Mouse (Mus musculus) splenic B cell, adult 2 months (primary cell): ENCODE measurements around the gene Vamp2.

Experiments used
- DNase-seq: peaks from one replicate; pipeline ENCODE4 v3.0.0-alpha.2; 2011; ENCODE audit warnings: low read depth, low spot score
- H3K27me3 ChIP-seq: 2 replicates; pipeline ENCODE4 v1.6.1; 2012; ENCODE audit warnings: mild to moderate bottlenecking, low read length, moderate library complexity, mixed read lengths; ENCODE audit not compliant: control insufficient read depth, poor library complexity, insufficient read depth, severe bottlenecking
- H3K36me3 ChIP-seq: 2 replicates; pipeline ENCODE4 v1.6.1; 2012; ENCODE audit warnings: mild to moderate bottlenecking, low read length, moderate library complexity, mixed read lengths; ENCODE audit not compliant: control insufficient read depth, poor library complexity, insufficient read depth, severe bottlenecking

Gene Vamp2

DNA sequence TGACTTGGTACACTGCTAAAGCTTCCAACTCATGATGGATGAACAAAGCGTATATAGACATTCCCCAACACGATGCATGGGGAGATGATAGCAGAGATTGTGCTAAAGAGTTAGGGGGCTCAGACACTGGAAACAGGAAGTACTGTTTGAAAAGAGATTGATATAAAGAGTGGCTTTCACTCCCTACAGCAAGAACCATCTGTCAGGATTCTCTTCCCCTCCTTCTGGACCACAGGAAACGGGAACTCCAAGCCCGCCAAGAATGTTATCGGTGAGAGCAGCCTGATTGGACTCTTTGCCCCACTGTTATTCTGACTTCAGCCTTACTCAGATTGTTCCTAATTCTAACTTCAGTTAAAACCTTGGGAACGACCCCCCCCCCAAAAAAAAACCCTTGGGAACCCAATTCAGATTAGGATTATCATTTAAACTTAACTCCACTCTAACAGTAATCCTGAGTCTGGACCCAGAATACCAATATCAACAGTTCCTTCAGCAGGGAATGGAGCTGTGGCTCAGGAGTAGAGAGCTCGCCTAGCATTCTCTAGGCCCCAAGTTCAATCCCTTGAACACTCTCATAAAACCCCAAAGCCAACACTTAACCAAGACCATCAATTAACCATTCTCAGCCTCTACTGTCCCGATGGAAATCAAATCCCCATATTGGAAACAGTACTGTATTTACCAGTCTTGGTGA lies 40.3 kb downstream of the Vamp2 start:
- H3K27me3 ChIP-seq = no peaks in the 10 kb centered on the region
- no peak for DNase-seq

DNA sequence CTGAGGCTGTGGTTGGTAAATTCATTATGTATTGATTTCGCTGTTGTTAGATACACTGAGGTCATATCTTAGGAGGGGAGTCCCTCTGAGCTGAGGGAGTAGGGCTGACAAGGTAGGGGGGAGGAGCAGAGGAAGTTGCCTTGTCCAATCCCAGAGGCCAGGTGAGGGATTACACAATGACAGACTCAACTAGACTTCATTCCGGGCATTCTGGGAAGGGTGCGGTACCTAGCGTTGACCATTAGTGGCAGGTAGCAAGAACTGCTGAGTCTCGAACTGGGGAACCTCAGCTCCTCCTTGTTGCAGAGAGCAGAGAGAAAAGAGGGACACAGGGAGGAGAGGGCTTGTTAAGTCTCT lies 45.3 kb downstream of the Vamp2 start:
- Histone ChIP-seq H3K36me3 (no peaks in the 10 kb centered on the region), H3K27me3 (no peaks in the 10 kb centered on the region)
- peak; percentile 48 for DNase-seq

More for the DNA sequence above, 40.3 kb downstream of the Vamp2 start:
- no peaks in the 10 kb centered on the region for H3K36me3 ChIP-seq

DNA sequence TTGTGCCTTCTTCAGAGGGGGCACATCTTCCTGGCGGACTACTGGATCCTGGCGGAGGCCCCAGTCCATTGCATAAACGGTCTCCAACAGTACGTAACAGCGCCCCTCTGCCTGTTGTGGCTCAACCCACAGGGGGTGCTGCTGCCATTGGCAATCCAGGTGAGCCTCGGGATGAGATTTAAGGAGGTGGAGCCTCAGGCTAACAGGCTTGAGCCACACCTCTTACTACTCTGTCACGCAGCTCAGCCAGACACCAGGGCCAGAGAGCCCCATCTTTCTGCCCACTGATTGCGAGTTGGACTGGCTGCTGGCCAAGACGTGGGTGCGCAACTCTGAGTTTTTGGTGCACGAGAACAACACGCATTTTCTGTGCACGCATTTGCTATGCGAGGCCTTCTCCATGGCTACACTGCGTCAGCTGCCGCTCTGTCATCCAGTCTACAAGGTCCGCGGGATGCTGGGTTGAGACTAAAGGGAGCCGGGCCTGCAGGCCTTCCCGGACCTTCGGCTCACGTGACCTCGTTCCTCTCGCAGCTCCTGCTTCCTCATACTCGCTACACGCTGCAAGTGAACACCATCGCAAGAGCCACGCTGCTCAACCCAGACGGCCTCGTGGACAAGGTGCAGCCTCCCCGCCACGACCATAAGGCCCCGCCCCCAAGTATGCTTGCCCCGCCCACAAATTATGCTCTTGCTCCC lies 45.8 kb downstream of the Vamp2 start:
- Histone ChIP-seq H3K36me3 (no peaks in the 10 kb centered on the region), H3K27me3 (no peaks in the 10 kb centered on the region)
- DNase-seq = peak; percentile 62

DNA sequence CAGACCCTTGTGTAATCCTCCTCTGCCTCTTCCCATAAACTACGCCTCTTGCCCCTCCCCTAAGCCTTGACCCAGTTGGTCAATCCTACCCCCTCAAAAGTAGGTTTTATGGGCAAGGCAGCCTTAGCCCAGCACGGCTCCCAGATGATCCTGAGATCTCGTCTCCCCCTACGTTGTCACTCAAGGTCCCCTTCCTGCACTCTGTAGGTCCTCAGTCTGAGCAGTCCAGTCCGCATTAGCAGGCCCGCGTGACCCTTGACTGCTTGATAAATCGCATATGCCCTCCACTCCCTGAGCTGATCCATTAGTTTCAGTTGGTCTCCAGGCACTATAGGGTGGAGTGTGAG lies 46.3 kb downstream of the Vamp2 start:
- no peaks in the 10 kb centered on the region for H3K36me3 ChIP-seq
- DNase-seq = no peak

GRCm38 (mm10) chr11:69135361-69135760 lies 47.1 kb downstream of the Vamp2 start:
- H3K27me3 ChIP-seq = no peaks in the 10 kb centered on the region
- H3K36me3 ChIP-seq = no peaks in the 10 kb centered on the region
- no peak for DNase-seq

More for the DNA sequence above, 46.3 kb downstream of the Vamp2 start:
- no peaks in the 10 kb centered on the region for H3K27me3 ChIP-seq
